Mouse (Mus musculus): ENCODE measurements around the gene Smarcb1. TPM values are rescaled to one million over a fixed set of nuclear protein-coding genes. Genes with fewer than 3 reads are reported as not detected.

The Smarcb1 gene
- polyA plus RNA-seq, 1 experiment from 2014 or later: 197 TPM

GRCm38 (mm10) chr10:75855416-75855981 lies 65.9 kb downstream of the Smarcb1 start:
- no peak for ATAC-seq (ENCODE audit: low read depth)
- no peaks in the 10 kb centered on the region for H3K27me3 ChIP-seq (ENCODE audit: control insufficient read depth, insufficient read depth, low read depth, low read length)

GRCm38 (mm10) chr10:75854791-75855190 lies 66.6 kb downstream of the Smarcb1 start:
- ATAC-seq (ENCODE audit: low read depth): no peak
- H3K9ac ChIP-seq (ENCODE audit: low read length): no peak overlapping the region
- H3K27ac ChIP-seq (ENCODE audit: low read length): no peak overlapping the region
- H3K9me3 ChIP-seq (ENCODE audit: control insufficient read depth, low read length): no peaks in the 10 kb centered on the region
- no peak overlapping the region for H3K4me2 ChIP-seq (ENCODE audit: low read depth, low read length)
- H3K4me1 ChIP-seq (replicated peaks; ENCODE audit: control insufficient read depth, insufficient read depth, low read length): peaks cover 13% of the 10 kb centered on the region
- H3K36me3 ChIP-seq (ENCODE audit: control insufficient read depth, insufficient read depth, low read length): peaks cover 6% of the 10 kb centered on the region
- no peaks in the 10 kb centered on the region for H3K27me3 ChIP-seq (ENCODE audit: control insufficient read depth, insufficient read depth, low read depth, low read length)
- 75% methylated on average over 6 of the region's 6 CpGs for WGBS
- H3K4me3 ChIP-seq (ENCODE audit: low read length): no peak overlapping the region

More at GRCm38 (mm10) chr10:75855416-75855981, 65.9 kb downstream of the Smarcb1 start:
- WGBS: 83% methylated on average over 15 of the region's 15 CpGs
- Histone ChIP-seq H3K9ac (ENCODE audit: low read length) (no peak overlapping the region), H3K27ac (ENCODE audit: low read length) (no peak overlapping the region), H3K4me1 (replicated peaks; ENCODE audit: control insufficient read depth, insufficient read depth, low read length) (peaks cover 15% of the 10 kb centered on the region), H3K9me3 (ENCODE audit: control insufficient read depth, low read length) (no peaks in the 10 kb centered on the region), H3K4me2 (ENCODE audit: low read depth, low read length) (no peak overlapping the region), H3K36me3 (ENCODE audit: control insufficient read depth, insufficient read depth, low read length) (peaks cover 6% of the 10 kb centered on the region), H3K4me3 (ENCODE audit: low read length) (no peak overlapping the region)

GRCm38 (mm10) chr10:75854096-75854495 lies 67.3 kb downstream of the Smarcb1 start:
- Histone ChIP-seq H3K27ac (ENCODE audit: low read length) (no peak overlapping the region), H3K36me3 (ENCODE audit: control insufficient read depth, insufficient read depth, low read length) (peaks cover 6% of the 10 kb centered on the region), H3K9me3 (ENCODE audit: control insufficient read depth, low read length) (no peaks in the 10 kb centered on the region), H3K4me1 (replicated peaks; ENCODE audit: control insufficient read depth, insufficient read depth, low read length) (peaks cover 13% of the 10 kb centered on the region), H3K9ac (ENCODE audit: low read length) (no peak overlapping the region), H3K4me2 (ENCODE audit: low read depth, low read length) (no peak overlapping the region), H3K4me3 (ENCODE audit: low read length) (no peak overlapping the region), H3K27me3 (ENCODE audit: control insufficient read depth, insufficient read depth, low read depth, low read length) (no peaks in the 10 kb centered on the region)
- WGBS: 40% methylated on average over 5 of the region's 5 CpGs
- 0 out of 2 replicates have a peak, but pooled peaks have one; percentile 19 for ATAC-seq (ENCODE audit: low read depth)

- H3K4me1 ChIP-seq (replicated peaks; ENCODE audit: control insufficient read depth, insufficient read depth, low read length): peaks cover 6% of the 10 kb centered on the region
- H3K9me3 ChIP-seq (ENCODE audit: control insufficient read depth, low read length): no peaks in the 10 kb centered on the region
- 28% methylated on average over 10 of the region's 10 CpGs for WGBS
Observed at GRCm38 (mm10) chr10:75853452-75853851, 68.0 kb downstream of the Smarcb1 start.

GRCm38 (mm10) chr10:75852539-75853125 lies 68.8 kb downstream of the Smarcb1 start:
- Histone ChIP-seq H3K36me3 (ENCODE audit: control insufficient read depth, insufficient read depth, low read length) (peaks cover 5% of the 10 kb centered on the region), H3K4me1 (replicated peaks; ENCODE audit: control insufficient read depth, insufficient read depth, low read length) (peaks cover 2% of the 10 kb centered on the region; the same call in 1 of the 2 replicates), H3K27me3 (ENCODE audit: control insufficient read depth, insufficient read depth, low read depth, low read length) (no peaks in the 10 kb centered on the region), H3K27ac (ENCODE audit: low read length) (no peak overlapping the region), H3K9me3 (ENCODE audit: control insufficient read depth, low read length) (no peaks in the 10 kb centered on the region), H3K9ac (ENCODE audit: low read length) (no peak overlapping the region), H3K4me3 (ENCODE audit: low read length) (no peak overlapping the region), H3K4me2 (ENCODE audit: low read depth, low read length) (no peak overlapping the region)
- 81% methylated on average over 12 of the region's 12 CpGs for WGBS
- no peak for ATAC-seq (ENCODE audit: low read depth)

More at GRCm38 (mm10) chr10:75853452-75853851, 68.0 kb downstream of the Smarcb1 start:
- no peak overlapping the region for H3K4me3 ChIP-seq (ENCODE audit: low read length)
- no peak overlapping the region for H3K27ac ChIP-seq (ENCODE audit: low read length)
- H3K27me3 ChIP-seq (ENCODE audit: control insufficient read depth, insufficient read depth, low read depth, low read length): no peaks in the 10 kb centered on the region
- no peak overlapping the region for H3K9ac ChIP-seq (ENCODE audit: low read length)
- peak; percentile 54 for ATAC-seq (ENCODE audit: low read depth)
- H3K36me3 ChIP-seq (ENCODE audit: control insufficient read depth, insufficient read depth, low read length): peaks cover 6% of the 10 kb centered on the region
- H3K4me2 ChIP-seq (ENCODE audit: low read depth, low read length): no peak overlapping the region

- Histone ChIP-seq H3K9ac (ENCODE audit: low read length) (no peak overlapping the region), H3K4me1 (replicated peaks; ENCODE audit: control insufficient read depth, insufficient read depth, low read length) (no peaks in the 10 kb centered on the region; the same call in 1 of the 2 replicates), H3K36me3 (ENCODE audit: control insufficient read depth, insufficient read depth, low read length) (no peaks in the 10 kb centered on the region), H3K27ac (ENCODE audit: low read length) (no peak overlapping the region), H3K27me3 (ENCODE audit: control insufficient read depth, insufficient read depth, low read depth, low read length) (no peaks in the 10 kb centered on the region), H3K4me2 (ENCODE audit: low read depth, low read length) (no peak overlapping the region), H3K9me3 (ENCODE audit: control insufficient read depth, low read length) (no peaks in the 10 kb centered on the region), H3K4me3 (ENCODE audit: low read length) (no peak overlapping the region)
- WGBS: 47% methylated on average over 3 of the region's 3 CpGs
- ATAC-seq (ENCODE audit: low read depth): no peak
Observed at GRCm38 (mm10) chr10:75851681-75852080, 69.7 kb downstream of the Smarcb1 start.

- H3K27ac ChIP-seq (ENCODE audit: low read length): no peak overlapping the region
- H3K4me2 ChIP-seq (ENCODE audit: low read depth, low read length): no peak overlapping the region
- H3K9ac ChIP-seq (ENCODE audit: low read length): no peak overlapping the region
- no peaks in the 10 kb centered on the region for H3K36me3 ChIP-seq (ENCODE audit: control insufficient read depth, insufficient read depth, low read length)
- no peaks in the 10 kb centered on the region for H3K9me3 ChIP-seq (ENCODE audit: control insufficient read depth, low read length)
- ATAC-seq (ENCODE audit: low read depth): no peak
- no peak overlapping the region for H3K4me3 ChIP-seq (ENCODE audit: low read length)
- no peaks in the 10 kb centered on the region for H3K27me3 ChIP-seq (ENCODE audit: control insufficient read depth, insufficient read depth, low read depth, low read length)
- no peaks in the 10 kb centered on the region; the same call in 1 of the 2 replicates for H3K4me1 ChIP-seq (replicated peaks; ENCODE audit: control insufficient read depth, insufficient read depth, low read length)
- 11% methylated on average over 6 of the region's 6 CpGs for WGBS
Observed at GRCm38 (mm10) chr10:75851076-75851475, 70.3 kb downstream of the Smarcb1 start.

- WGBS: 23% methylated on average over 3 of the region's 3 CpGs
- Histone ChIP-seq H3K4me3 (ENCODE audit: low read length) (no peak overlapping the region), H3K27me3 (ENCODE audit: control insufficient read depth, insufficient read depth, low read depth, low read length) (no peaks in the 10 kb centered on the region), H3K4me1 (replicated peaks; ENCODE audit: control insufficient read depth, insufficient read depth, low read length) (no peaks in the 10 kb centered on the region; the same call in 1 of the 2 replicates), H3K9me3 (ENCODE audit: control insufficient read depth, low read length) (no peaks in the 10 kb centered on the region), H3K27ac (ENCODE audit: low read length) (no peak overlapping the region), H3K9ac (ENCODE audit: low read length) (no peak overlapping the region), H3K4me2 (ENCODE audit: low read depth, low read length) (no peak overlapping the region), H3K36me3 (ENCODE audit: control insufficient read depth, insufficient read depth, low read length) (no peaks in the 10 kb centered on the region)
- no peak for ATAC-seq (ENCODE audit: low read depth)
Observed at GRCm38 (mm10) chr10:75848382-75848781, 73.0 kb downstream of the Smarcb1 start.
